Mouse (Mus musculus): ENCODE measurements at regions not wholly inside any gene's neighbourhood (a gene's known extent, or its start where the extent isn't known, plus 50 kb on each side); places are given as distances from the start of the nearest gene placed in this dataset.

DNA sequence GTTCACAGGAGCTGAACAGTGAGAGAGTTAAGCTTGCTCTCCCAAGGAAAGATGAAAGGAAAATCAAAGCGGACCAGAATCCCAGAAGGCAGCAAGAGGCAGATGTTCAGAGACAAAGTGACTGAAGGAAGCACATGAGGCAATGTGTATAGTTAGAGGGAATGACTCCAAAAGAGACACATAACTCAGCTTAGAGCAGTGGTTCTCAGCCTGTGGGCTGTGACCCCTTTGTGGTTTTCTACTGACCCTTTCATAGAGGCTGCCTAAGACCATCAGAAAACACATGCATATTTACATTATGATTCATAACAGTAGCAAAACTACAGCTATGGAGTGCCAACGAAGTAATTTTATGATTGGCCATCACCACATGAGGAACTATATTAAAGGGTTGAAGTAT is 301.5 kb upstream of the Hnrnpa3 start:
- TF ChIP-seq CTCF (IDR thresholded peaks at IDR 0.05 in 2 of 3, conservative IDR thresholded peaks at IDR 0.05 in 1 of 3; ENCODE audit: control insufficient read depth in 1 of 3, insufficient read depth in 1 of 3, low read depth in 2 of 3, low read length in 3 of 3, poor library complexity in 1 of 3, severe bottlenecking in 1 of 3) (no peak), RAD21 (IDR thresholded peaks at IDR 0.05; ENCODE audit: low read depth, low read length) (no peak), POLR2AphosphoS2 (IDR thresholded peaks at IDR 0.05; ENCODE audit: low read length) (no peak), POLR2A (IDR thresholded peaks at IDR 0.05; ENCODE audit: control insufficient read depth in 1 of 2, insufficient read depth in 1 of 2, low read depth in 1 of 2, low read length in 2 of 2, poor library complexity in 1 of 2) (no peak), USF1 (IDR thresholded peaks at IDR 0.05; ENCODE audit: low read depth, low read length) (no peak)

All from MEL (cell line).